Mouse (Mus musculus) left cerebral cortex, adult 9 months (tissue): ENCODE measurements around the gene Kansl2.
A peak's percentile ranks its signal among the peaks of the same experiment; 100 is the strongest.

Source experiments
- DNase-seq, 2 experiments: peaks; one replicate each; pipeline ENCODE4 v3.0.0; 2022; ENCODE audit warnings: low spot score in 2 of 2

Gene Kansl2

DNA sequence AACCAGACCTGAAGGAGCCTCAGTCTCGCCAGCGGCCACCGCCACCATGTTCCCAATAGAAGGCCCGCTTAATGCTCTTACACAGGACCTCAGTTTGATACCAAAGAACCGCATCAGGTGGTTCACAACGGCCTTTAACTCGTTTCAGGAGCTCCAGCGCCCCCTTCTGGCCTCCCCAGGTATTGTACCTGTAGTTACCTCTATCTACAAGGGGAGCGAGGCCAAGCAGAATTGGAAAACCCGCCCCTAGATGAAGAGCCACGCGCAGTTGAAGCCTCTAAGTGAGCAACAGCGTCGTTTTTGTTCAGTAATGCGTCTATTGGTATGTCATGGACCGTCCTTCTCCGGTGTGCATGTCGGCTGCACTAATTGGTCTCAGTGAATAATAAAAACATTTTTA, 29.6 kb downstream of the Kansl2 start:
- DNase-seq, result peak in 1 of 2 experiments; percentile 70

- no peak for DNase-seq
These were observed 30.7 kb downstream of the Kansl2 start for GRCm38 (mm10) chr15:98503317-98503716.

DNA sequence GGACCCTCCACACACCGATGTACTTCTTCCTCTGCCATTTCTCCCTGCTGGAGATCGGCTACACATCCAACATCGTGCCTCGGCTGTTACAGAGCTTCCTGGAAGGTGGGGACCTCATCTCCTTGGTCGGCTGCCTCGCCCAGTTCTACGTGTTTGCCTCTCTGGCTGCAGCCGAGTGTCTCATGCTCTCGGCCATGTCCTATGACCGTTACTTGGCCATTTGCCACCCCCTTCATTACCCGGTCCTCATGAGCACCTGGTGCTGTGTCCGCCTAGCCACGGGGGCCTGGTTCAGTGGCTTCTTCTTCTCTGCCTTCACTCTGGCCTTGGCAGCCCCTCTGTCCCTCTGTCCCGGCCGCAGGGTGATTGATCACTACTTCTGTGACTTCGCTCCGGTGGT, 36.4 kb downstream of the Kansl2 start:
- no peak for DNase-seq

- DNase-seq, result no peak
These were observed 42.0 kb downstream of the Kansl2 start, which contains the start of gene Olfr279 for GRCm38 (mm10) chr15:98492102-98492501. TSS of gene Olfr279 (plus strand) at chr15:98492402.

GRCm38 (mm10) chr15:98491332-98491731, 42.7 kb downstream of the Kansl2 start:
- no peak for DNase-seq

- DNase-seq, result no peak
These were observed 47.5 kb downstream of the Kansl2 start for GRCm38 (mm10) chr15:98486433-98487021.

DNA sequence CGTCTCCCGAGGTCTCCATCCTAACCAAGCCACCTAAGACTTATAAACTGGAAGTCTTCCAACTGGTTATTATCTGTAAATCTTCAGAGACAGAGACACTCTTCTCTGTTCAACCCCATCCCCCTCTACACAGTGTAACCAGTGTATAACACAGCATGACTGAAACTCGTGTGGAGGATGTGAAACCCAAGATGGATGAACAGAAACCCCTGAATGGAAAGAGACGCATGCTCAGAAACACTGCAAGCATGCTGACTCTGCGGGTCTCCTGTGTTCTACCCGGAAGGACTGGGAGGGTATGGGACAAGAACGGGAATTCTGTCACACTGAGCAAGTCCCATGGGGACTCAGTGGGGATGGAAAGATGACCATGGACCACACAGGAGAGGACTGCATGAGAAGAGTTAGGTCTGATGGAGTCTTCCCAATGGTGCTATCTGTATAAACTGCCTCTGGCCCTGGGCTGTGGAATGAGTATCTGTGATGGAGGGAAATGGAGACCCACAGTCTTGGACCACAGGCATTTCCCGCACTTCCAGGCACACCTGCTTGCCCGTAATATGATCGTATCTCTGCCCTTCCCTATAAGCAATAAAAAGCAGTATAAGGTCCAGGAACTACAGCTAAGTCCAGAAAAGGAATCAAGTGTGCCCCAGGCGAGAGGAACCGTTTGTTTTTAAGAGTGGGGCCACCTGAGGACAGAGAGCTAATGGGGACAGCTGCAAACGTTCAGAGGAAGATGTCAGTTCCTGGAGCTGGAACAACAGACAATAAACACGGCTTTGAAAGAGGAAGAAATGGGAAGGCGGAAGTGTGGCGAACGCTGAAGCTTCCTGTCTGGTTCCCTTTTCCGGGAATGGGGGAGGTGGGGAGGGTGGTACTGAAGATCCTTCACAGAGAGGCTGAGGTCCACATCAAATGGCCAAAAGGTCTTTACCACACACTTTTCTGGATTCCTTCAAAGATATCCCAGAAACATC, 49.9 kb downstream of the Kansl2 start:
- no peak for DNase-seq

- no peak for DNase-seq
These were observed 51.4 kb downstream of the Kansl2 start, which contains the start of gene Lalba for GRCm38 (mm10) chr15:98482701-98483100. TSS of gene Lalba (minus strand) at chr15:98482721.

GRCm38 (mm10) chr15:98479568-98480102, 54.4 kb downstream of the Kansl2 start:
- no peak for DNase-seq

- DNase-seq, result no peak
These were observed 57.8 kb downstream of the Kansl2 start for GRCm38 (mm10) chr15:98476281-98476680.

- DNase-seq, result peak in 1 of 2 experiments; percentile 9
These were observed 58.7 kb downstream of the Kansl2 start for GRCm38 (mm10) chr15:98475382-98475781.

- no peak for DNase-seq
These were observed 59.1 kb downstream of the Kansl2 start for GRCm38 (mm10) chr15:98474958-98475357.

DNA sequence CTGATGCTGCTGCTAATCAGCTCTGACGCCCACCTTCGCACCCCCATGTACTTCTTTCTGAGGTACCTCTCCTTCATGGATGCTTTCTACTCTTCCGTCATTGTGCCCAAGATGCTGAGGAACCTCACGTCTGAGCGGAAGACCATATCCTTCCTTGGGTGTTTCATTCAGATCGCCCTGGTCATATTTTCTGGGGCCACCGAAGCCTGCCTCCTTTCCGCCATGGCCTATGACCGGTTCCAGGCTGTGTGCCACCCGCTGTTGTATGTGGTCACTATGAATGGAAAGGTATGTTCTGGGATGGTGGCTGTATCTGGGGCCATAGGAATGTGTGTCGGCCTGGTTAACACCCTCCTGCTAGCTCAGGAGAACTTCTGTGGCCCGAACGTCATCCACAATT, 62.5 kb downstream of the Kansl2 start:
- no peak for DNase-seq

DNA sequence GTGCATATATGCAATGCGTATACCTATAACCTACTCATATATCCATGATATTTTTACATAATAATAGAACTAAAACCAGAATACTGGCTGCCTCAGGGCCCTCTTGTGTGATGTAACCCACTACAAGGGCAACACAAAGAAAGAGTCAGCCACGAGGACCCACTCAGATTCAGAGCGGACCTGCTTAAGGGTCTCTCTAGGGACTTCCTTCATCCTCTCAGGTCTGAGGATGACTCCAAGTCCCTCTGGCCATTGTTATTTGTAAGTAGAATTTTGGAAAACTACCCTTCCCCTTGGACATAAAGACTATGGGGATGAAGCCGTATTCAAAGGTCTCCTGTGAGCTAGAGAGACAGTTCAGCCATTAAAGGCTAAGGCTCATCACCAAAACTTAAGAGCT, 64.5 kb downstream of the Kansl2 start, which contains the start of gene OR5BS1P:
OR5BS1P (plus strand) TSS at position 301 of the 400 bp plus-strand sequence.
- no peak for DNase-seq
